Mouse (Mus musculus): ENCODE data around the gene Mex3a. TPM values are rescaled to one million over a fixed set of nuclear protein-coding genes. Genes with fewer than 3 reads are reported as not detected.

Mex3a gene
- total RNA-seq, 2 experiments from 2014 or later = 1.7 to 3.9 TPM

DNA sequence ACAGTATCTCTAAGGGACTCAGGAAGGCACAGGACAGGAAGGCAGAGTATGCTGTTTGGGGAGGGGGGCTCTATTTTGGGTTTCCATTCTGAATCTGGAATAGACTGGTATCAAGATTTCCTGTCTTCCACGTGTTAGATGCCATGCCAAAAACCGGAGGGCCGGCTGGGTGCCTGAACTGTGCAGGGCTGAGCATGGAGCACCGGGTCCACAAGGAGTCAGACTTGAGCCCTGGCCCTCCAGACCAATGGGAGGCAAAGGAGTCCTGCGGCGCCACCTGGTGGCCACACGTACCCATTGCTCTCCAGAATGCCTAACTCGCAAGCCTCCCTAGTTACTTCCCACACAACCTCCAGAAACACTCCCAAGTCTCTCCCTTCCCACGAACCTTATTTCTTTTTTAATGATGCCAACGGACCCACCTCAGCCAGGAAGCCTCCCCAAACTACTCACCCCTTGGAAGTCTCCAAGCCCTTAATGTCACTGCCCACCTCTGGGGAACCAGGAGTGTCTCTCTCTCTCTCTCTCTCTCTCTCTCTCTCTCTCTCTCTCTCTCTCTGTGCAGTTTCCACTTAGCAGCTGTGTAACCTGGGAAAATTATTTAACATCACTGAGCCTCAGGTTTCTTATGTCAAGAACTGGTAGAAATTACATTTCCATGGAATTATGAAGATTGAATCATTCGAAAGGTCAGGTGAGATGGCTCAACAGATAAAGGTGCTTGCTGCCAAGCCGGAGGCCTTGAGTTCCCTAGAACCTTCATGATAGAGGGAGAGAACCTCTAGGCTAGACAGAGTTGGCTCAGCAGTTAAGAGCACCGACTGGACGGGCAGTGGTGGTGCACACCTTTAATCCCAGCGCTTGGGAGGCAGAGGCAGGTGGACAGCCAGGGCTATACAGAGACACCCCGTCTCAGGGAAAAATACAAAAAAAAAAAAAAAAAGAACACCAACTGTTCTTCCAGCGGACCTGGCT is 5.8 kb upstream of the Mex3a start:
- ATAC-seq (replicated peaks; ENCODE audit: poor library complexity) = peak; percentile 91

DNA sequence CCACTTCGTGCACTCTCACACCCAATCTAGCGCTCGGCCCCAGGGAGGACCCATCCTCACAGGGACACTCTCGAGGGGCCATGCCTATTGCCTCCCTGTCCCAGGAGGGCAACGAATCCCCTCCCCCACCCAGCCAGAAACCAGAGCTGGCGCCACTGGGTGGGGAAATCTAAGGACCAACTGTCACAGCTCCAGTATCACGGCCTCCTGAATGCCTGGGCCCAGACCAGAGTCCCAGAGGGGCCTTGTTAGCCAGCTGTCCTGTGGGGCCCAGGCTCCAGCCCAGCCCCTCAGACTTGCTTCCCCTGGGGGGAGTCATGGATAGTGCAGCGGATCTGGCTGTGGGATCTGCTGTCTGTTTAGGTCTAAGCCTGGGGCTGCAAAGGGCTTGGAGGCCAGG is 4.6 kb upstream of the Mex3a start:
- ATAC-seq (replicated peaks; ENCODE audit: poor library complexity) = no peak

GRCm38 (mm10) chr3:88528646-88529045 is 3.5 kb upstream of the Mex3a start:
- ATAC-seq (replicated peaks; ENCODE audit: poor library complexity) = no peak

DNA sequence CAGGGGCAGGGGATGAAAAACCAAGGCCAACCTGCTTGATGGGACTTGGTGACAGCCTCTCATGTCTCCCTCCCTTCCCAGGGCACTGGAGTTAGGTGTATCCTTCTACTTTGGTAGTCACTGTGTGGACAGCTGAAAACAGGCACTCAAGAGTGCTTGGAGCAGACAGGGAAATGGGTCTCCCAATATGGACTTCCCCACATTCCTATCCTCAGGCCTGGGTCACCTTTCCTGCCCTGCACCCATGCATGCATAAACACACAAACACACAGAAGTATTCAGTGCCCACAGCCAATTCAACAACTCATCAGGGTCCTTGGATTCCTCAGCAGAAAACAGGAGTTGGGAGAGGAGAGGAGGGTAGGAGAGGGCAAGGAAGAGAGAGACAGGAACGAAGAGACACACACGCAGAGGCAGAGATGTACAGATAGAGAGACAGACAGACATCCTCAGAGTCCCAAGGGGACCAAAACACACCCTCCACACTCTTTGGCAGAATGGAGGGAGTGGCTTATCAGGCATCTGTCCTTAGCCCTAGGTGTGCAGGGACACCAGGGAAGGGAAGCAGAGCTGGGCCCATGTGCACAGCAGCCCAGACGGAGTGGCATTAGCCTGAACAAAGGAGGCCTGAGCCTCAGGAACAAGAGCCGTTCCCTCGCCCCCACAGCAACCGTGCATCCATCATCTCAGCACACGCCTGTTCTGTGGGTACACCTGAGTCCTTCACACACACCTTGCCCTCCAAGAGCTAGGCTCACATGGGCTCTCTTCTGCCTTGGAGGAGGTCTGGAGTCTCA is 2.8 kb upstream of the Mex3a start:
- ATAC-seq (replicated peaks; ENCODE audit: poor library complexity) = no peak

DNA sequence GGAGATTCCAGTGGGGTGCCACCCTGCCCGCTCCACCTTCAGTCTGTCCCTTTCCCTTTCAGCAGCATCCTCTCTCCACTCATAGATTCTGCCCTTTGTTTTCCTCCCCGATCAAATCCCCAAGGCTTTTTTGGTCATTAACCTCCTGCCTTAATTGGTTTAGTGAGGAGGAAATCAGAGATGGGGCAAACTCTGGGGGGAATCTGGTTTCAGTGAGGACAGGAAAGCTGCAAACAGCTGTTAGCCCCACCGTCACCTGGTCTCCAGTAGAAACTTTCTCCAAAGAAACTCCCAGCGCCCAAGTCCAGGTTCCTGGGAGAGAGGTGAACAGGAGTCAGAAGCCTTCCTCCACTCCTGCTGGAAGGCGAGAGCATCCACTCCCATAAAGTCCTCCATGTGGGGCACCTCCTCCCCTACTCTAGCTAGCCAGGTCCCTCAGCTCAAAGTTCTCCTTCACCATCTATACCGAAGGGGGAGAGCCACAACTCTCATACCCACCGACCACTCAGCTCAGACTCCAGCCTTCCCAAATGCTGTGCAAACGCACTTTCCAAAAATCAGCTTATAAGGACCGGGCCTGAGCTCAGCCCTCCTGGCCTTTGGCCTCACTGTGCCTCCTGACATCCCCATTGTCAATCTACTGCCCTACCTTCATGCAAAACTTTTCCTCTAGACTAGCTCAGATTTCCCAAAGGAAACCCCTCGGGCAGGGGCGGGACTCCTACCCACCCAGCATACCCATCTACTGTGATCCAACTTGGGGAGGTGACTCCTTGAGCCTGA is 1.9 kb upstream of the Mex3a start:
- ATAC-seq (replicated peaks; ENCODE audit: poor library complexity) = no peak

DNA sequence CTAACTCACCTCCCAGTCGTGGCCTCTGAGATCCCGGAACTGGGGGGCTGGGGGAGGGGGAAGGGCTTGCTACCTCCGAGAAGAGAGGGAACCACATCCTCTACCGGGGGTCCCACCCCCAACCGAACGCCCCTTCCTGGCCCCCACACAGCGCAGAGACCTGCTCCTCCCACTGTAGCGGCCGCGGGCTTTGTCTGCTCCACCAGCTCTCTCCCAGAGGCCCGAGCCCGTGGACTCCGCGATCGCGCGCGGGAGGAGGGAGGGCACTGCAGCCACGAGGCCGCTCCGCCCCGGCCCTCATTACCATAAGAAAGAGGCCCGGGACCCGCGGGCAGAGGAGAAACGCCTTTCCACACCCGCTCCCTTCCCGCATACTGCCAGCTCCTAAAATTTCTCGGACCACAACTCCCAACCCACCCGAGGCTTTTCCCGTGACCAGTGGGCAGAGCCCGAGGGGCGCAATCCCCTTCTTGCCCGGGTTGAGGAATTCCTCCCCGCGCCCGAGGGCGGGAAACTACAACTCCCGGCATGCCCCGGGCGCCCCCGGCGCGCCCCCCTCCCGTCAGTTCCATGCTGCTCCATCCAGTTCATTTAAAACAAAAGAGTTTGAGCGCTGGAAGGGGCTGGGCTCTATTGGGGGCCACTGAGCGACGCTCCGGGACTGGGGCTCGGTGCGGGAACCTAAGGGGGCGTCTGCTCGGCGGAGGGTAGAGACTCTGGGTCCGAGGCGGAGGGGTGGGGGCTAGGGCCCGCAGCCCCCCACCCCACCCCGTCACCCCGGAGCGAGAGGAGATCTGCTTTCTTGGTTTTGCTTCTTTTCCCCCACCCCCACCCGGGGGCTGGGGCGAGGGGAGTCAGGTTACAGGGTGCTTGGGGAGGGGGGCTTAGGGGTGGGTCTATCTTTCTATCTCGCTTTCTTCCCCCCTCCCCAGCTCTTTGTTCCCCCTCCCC is 572 bp upstream of the Mex3a start:
- peak; percentile 63 for ATAC-seq (replicated peaks; ENCODE audit: poor library complexity)

- no peak for ATAC-seq (replicated peaks; ENCODE audit: poor library complexity)
Observed at GRCm38 (mm10) chr3:88532689-88533511, 705 bp downstream of the Mex3a start.

GRCm38 (mm10) chr3:88533706-88534105 is 1.5 kb downstream of the Mex3a start:
- ATAC-seq (replicated peaks; ENCODE audit: poor library complexity) = no peak

- no peak for ATAC-seq (replicated peaks; ENCODE audit: poor library complexity)
Observed at GRCm38 (mm10) chr3:88535005-88535404, 2.8 kb downstream of the Mex3a start.

GRCm38 (mm10) chr3:88535527-88535926 is 3.3 kb downstream of the Mex3a start:
- no peak for ATAC-seq (replicated peaks; ENCODE audit: poor library complexity)

- ATAC-seq (replicated peaks; ENCODE audit: poor library complexity) = peak; percentile 72
Observed at GRCm38 (mm10) chr3:88536103-88536930, 4.1 kb downstream of the Mex3a start.

DNA sequence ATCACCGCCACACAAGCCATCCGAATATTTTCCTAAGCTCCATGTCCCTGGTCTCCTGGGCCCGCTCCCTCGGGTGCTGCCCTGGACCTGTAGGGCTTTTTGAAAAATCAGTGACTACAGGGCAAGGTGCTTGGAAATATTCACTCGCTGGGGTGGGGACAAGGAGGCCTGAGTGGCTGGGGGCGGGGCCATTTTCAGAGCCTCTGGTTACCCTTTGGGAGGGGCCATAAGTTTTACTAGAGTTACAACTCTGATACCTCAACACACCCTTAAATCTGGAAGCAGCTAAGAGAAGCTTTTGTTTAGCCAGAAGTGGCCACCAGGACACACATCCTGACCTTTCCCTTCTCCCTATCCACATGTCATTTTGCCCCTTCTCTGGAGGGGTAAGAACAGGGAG is 5.0 kb downstream of the Mex3a start:
- ATAC-seq (replicated peaks; ENCODE audit: poor library complexity) = no peak

- ATAC-seq (replicated peaks; ENCODE audit: poor library complexity) = no peak
Observed at GRCm38 (mm10) chr3:88538271-88539145, 6.3 kb downstream of the Mex3a start.

DNA sequence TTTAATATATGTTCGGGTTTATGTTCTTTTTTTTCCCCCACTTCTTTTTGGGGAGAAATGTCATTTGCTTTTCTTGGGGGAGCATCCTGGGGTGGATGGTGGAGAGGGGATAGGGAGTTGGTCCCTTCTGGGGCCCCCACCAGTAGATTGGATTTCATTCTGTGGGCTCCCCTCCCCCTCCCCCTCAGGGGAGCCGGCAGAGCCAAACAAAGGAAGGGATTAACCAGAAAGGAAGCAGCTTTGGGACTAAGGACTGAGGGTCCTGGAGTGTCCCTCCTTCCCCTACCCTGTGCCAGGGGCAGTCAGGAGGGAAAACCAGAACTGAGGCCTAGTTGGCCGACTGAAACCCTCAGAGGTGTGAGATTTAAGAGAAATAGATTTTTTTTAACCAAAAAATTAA is 7.2 kb downstream of the Mex3a start:
- ATAC-seq (replicated peaks; ENCODE audit: poor library complexity) = no peak

GRCm38 (mm10) chr3:88540085-88540484 is 7.9 kb downstream of the Mex3a start:
- ATAC-seq (replicated peaks; ENCODE audit: poor library complexity) = no peak

GRCm38 (mm10) chr3:88541622-88542401 is 9.6 kb downstream of the Mex3a start:
- ATAC-seq (replicated peaks; ENCODE audit: poor library complexity) = no peak

All from megakaryocyte progenitor cell, adult 5-6 weeks (primary cell).